Mouse (Mus musculus): ENCODE results near the gene Rtn4r. TPM values are rescaled to one million over a fixed set of nuclear protein-coding genes. Genes with fewer than 3 reads are reported as not detected.
A peak's percentile ranks its signal among the peaks of the same experiment; 100 is the strongest.

Rtn4r gene
- total and polyA plus RNA-seq, 2 experiments from 2014 or later = 23.1 to 55.7 TPM

DNA sequence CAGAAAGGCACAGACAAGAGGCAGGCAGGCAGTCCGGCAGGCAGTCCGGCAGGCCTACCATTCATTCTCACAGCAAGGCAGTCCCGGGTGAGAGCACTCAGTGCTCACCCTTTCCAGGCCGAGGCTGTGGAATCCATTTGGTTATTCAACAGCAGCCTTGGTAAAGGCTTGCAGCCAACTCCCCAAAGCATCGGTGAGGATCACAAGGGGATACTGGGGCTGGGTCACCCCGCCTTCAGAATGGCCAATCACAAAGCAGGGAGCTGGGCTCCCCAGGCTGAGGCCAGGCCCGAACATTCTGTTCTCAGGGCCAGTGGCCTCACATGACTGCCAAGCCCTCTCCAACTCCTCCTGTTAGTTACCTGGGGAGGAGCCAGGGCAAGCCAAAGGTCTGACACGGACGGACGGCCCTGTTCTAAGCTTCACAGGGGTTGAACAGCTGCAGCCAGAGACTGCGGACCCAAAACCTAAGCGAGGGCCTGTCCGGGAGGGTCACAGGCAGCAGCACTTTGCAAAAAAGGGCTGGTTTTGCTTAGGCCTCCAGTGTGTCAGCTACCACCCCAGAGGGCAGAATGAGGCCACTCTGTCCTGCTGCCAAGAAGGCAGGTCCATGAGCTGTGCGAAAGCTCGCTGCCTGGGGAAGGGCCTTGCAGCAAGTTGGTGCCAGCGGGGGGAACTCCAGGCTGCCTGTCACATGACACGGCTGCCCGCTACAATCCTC, 44.1 kb upstream of the Rtn4r start:
- no peaks in the 10 kb centered on the region for H3K9me3 ChIP-seq (ENCODE audit: low read length)
- no peak overlapping the region for H3K4me3 ChIP-seq (ENCODE audit: low read length)
- ATAC-seq (peak; percentile 88), DNase-seq (ENCODE audit: low spot score) (peak; percentile 75)
- no peaks in the 10 kb centered on the region for H3K36me3 ChIP-seq (ENCODE audit: insufficient read depth, low read length)
- H3K4me2 ChIP-seq (ENCODE audit: low read depth, low read length) = no peak overlapping the region
- 0 out of 2 replicates have a peak overlapping the region, but pooled peaks have one; percentile 2 for H3K9ac ChIP-seq (replicated peaks; ENCODE audit: low read length)
- peaks cover 9% of the 10 kb centered on the region; the same call in 1 of the 2 replicates for H3K4me1 ChIP-seq (ENCODE audit: insufficient read depth, low read length)
- WGBS = 46% methylated on average over 18 of the region's 18 CpGs
- no peak for TF ChIP-seq CTCF (IDR thresholded peaks at IDR 0.05; ENCODE audit: low read depth)
- peak overlapping the region; percentile 75 for H3K27ac ChIP-seq
- peaks cover 9% of the 10 kb centered on the region; the same call in 1 of the 2 replicates for H3K27me3 ChIP-seq (ENCODE audit: insufficient read depth, low read length)

DNA sequence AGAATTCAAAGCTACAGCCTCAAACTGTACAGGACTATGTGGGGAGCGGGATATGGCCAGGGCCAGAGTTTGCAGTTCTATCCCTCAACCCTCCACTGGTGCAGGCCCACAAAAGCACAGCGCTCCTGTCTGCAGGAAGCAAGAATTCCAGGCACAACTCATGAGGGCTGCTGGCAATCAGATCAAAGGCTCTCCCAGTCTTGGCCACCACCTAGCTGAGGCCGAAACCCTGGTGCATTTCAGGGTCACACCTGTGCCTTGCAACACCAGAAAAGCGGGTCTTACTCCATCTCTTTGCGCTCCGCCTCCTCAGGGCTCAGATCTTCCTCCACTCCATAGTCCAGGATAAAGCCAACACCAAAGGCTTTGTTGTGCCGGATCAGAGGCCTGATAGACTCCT, 43.2 kb upstream of the Rtn4r start:
- Histone ChIP-seq H3K4me1 (ENCODE audit: insufficient read depth, low read length) (peaks cover 12% of the 10 kb centered on the region; the same call in 1 of the 2 replicates), H3K36me3 (ENCODE audit: insufficient read depth, low read length) (no peaks in the 10 kb centered on the region), H3K4me3 (ENCODE audit: low read length) (no peak overlapping the region), H3K27me3 (ENCODE audit: insufficient read depth, low read length) (peaks cover 9% of the 10 kb centered on the region; the same call in 1 of the 2 replicates), H3K9me3 (ENCODE audit: low read length) (no peaks in the 10 kb centered on the region), H3K27ac (peak overlapping the region; percentile 75; the same call in 1 of the 2 replicates), H3K4me2 (ENCODE audit: low read depth, low read length) (no peak overlapping the region), H3K9ac (replicated peaks; ENCODE audit: low read length) (no peak overlapping the region)
- no peak for TF ChIP-seq CTCF (IDR thresholded peaks at IDR 0.05; ENCODE audit: low read depth)
- 91% methylated on average over 7 of the region's 7 CpGs for WGBS
- no peak for ATAC-seq
- no peak for DNase-seq (ENCODE audit: low spot score)

- Histone ChIP-seq H3K36me3 (ENCODE audit: insufficient read depth, low read length) (no peaks in the 10 kb centered on the region), H3K9me3 (ENCODE audit: low read length) (no peaks in the 10 kb centered on the region), H3K9ac (replicated peaks; ENCODE audit: low read length) (no peak overlapping the region), H3K4me2 (ENCODE audit: low read depth, low read length) (no peak overlapping the region), H3K27me3 (ENCODE audit: insufficient read depth, low read length) (peaks cover 9% of the 10 kb centered on the region; the same call in 1 of the 2 replicates), H3K27ac (no peak overlapping the region), H3K4me1 (ENCODE audit: insufficient read depth, low read length) (peaks cover 12% of the 10 kb centered on the region; the same call in 1 of the 2 replicates), H3K4me3 (ENCODE audit: low read length) (no peak overlapping the region)
- no peak for DNase-seq (ENCODE audit: low spot score)
- WGBS = 83% methylated on average over 5 of the region's 5 CpGs
- no peak for ATAC-seq
- no peak for TF ChIP-seq CTCF (IDR thresholded peaks at IDR 0.05; ENCODE audit: low read depth)
Observed at GRCm38 (mm10) chr16:18087101-18087500, 40.3 kb upstream of the Rtn4r start.

GRCm38 (mm10) chr16:18096348-18096747, 31.1 kb upstream of the Rtn4r start:
- Histone ChIP-seq H3K27me3 (ENCODE audit: insufficient read depth, low read length) (no peaks in the 10 kb centered on the region), H3K4me3 (ENCODE audit: low read length) (no peak overlapping the region), H3K9ac (replicated peaks; ENCODE audit: low read length) (no peak overlapping the region), H3K4me2 (ENCODE audit: low read depth, low read length) (no peak overlapping the region), H3K9me3 (ENCODE audit: low read length) (no peaks in the 10 kb centered on the region), H3K36me3 (ENCODE audit: insufficient read depth, low read length) (no peaks in the 10 kb centered on the region), H3K4me1 (ENCODE audit: insufficient read depth, low read length) (no peaks in the 10 kb centered on the region), H3K27ac (no peak overlapping the region)
- no peak for ATAC-seq
- TF ChIP-seq CTCF (IDR thresholded peaks at IDR 0.05; ENCODE audit: low read depth) = no peak
- DNase-seq (ENCODE audit: low spot score) = no peak
- 67% methylated on average over 5 of the region's 5 CpGs for WGBS

DNA sequence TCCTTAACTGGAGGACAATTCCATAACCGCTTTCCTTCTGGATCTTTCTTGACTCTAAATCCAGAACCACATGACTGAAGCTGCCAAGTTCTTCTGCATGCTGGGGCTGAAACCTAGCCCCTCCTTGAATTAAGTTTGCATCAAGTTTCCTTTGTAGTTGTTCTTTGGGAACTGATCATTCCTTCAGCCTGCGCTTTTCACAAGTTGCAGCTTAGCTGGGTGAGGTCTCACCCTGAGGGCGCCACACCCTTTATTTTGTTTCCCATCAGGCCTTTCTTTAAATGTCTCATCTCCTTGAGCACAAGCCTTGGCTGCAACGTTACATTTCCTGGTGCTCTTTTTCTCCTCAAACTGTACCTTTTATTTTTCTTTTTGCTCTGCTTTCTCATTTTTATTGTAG, 24.6 kb upstream of the Rtn4r start:
- no peak overlapping the region for H3K4me3 ChIP-seq (ENCODE audit: low read length)
- WGBS = 79% methylated on average over 4 of the region's 4 CpGs
- H3K4me2 ChIP-seq (ENCODE audit: low read depth, low read length) = no peak overlapping the region
- H3K27ac ChIP-seq = no peak overlapping the region
- H3K9ac ChIP-seq (replicated peaks; ENCODE audit: low read length) = no peak overlapping the region
- TF ChIP-seq CTCF (IDR thresholded peaks at IDR 0.05; ENCODE audit: low read depth) = no peak
- DNase-seq (ENCODE audit: low spot score) = no peak
- H3K27me3 ChIP-seq (ENCODE audit: insufficient read depth, low read length) = no peaks in the 10 kb centered on the region
- H3K4me1 ChIP-seq (ENCODE audit: insufficient read depth, low read length) = no peaks in the 10 kb centered on the region
- no peak for ATAC-seq
- no peaks in the 10 kb centered on the region for H3K36me3 ChIP-seq (ENCODE audit: insufficient read depth, low read length)
- H3K9me3 ChIP-seq (ENCODE audit: low read length) = no peaks in the 10 kb centered on the region

- Histone ChIP-seq H3K4me1 (ENCODE audit: insufficient read depth, low read length) (no peaks in the 10 kb centered on the region), H3K9me3 (ENCODE audit: low read length) (no peaks in the 10 kb centered on the region), H3K27me3 (ENCODE audit: insufficient read depth, low read length) (no peaks in the 10 kb centered on the region), H3K27ac (no peak overlapping the region), H3K4me2 (ENCODE audit: low read depth, low read length) (no peak overlapping the region), H3K4me3 (ENCODE audit: low read length) (no peak overlapping the region), H3K9ac (replicated peaks; ENCODE audit: low read length) (no peak overlapping the region), H3K36me3 (ENCODE audit: insufficient read depth, low read length) (no peaks in the 10 kb centered on the region)
- ATAC-seq (no peak), DNase-seq (ENCODE audit: low spot score) (no peak)
- WGBS = 83% methylated on average over 1 of the region's 1 CpGs
- TF ChIP-seq CTCF (IDR thresholded peaks at IDR 0.05; ENCODE audit: low read depth) = no peak
Observed at GRCm38 (mm10) chr16:18103366-18103765, 24.1 kb upstream of the Rtn4r start.

GRCm38 (mm10) chr16:18103808-18104207, 23.6 kb upstream of the Rtn4r start:
- Histone ChIP-seq H3K4me1 (ENCODE audit: insufficient read depth, low read length) (no peaks in the 10 kb centered on the region), H3K9ac (replicated peaks; ENCODE audit: low read length) (no peak overlapping the region), H3K4me3 (ENCODE audit: low read length) (no peak overlapping the region), H3K4me2 (ENCODE audit: low read depth, low read length) (no peak overlapping the region), H3K9me3 (ENCODE audit: low read length) (no peaks in the 10 kb centered on the region), H3K27me3 (ENCODE audit: insufficient read depth, low read length) (no peaks in the 10 kb centered on the region), H3K36me3 (ENCODE audit: insufficient read depth, low read length) (no peaks in the 10 kb centered on the region), H3K27ac (no peak overlapping the region)
- TF ChIP-seq CTCF (IDR thresholded peaks at IDR 0.05; ENCODE audit: low read depth) = no peak
- ATAC-seq (no peak), DNase-seq (ENCODE audit: low spot score) (no peak)
- WGBS = 38% methylated on average over 6 of the region's 6 CpGs
